Mouse (Mus musculus): ENCODE data around the gene Ece1. TPM values are rescaled to one million over a fixed set of nuclear protein-coding genes. Genes with fewer than 3 reads are reported as not detected.
A peak's percentile ranks its signal among the peaks of the same experiment; 100 is the strongest.

The Ece1 gene
- polyA plus RNA-seq (2016; fragmentation: Nextera tagmentation; extraction: Ambion mirVana), result 27.5 and 28.6 TPM in 2 replicates

GRCm38 (mm10) chr4:137862019-137862418 lies at the start of gene Ece1:
Ece1 (plus strand) TSS chr4:137862237.
- H3K36me3 ChIP-seq (replicated peaks), result no peaks in the 10 kb centered on the region
- H3K27ac ChIP-seq, result peak within 1 kb of the TSS; percentile 87
- peak; percentile 89 for DNase-seq (ENCODE audit: extremely low spot score, low spot score)
- peaks cover 58% of the 10 kb centered on the region for H3K4me1 ChIP-seq
- H3K9me3 ChIP-seq, result no peaks in the 10 kb centered on the region
- peak within 1 kb of the TSS; percentile 77 for H3K4me3 ChIP-seq
- under 1% methylated on average over 37 of the region's 37 CpGs for WGBS
- peaks cover 12% of the 10 kb centered on the region for H3K27me3 ChIP-seq (ENCODE audit: poor library complexity, severe bottlenecking)

- Histone ChIP-seq H3K27ac (no peak overlapping the region), H3K4me3 (no peak overlapping the region), H3K9me3 (no peaks in the 10 kb centered on the region), H3K36me3 (replicated peaks) (no peaks in the 10 kb centered on the region), H3K27me3 (ENCODE audit: poor library complexity, severe bottlenecking) (no peaks in the 10 kb centered on the region), H3K4me1 (peaks cover 7% of the 10 kb centered on the region)
- DNase-seq (ENCODE audit: extremely low spot score, low spot score), result no peak
- WGBS, result 67% methylated on average over 13 of the region's 13 CpGs
These were observed 48.9 kb upstream of the Ece1 start for GRCm38 (mm10) chr4:137812946-137813708.

- WGBS, result 83% methylated on average over 7 of the region's 7 CpGs
- Histone ChIP-seq H3K4me1 (peaks cover 7% of the 10 kb centered on the region), H3K4me3 (no peak overlapping the region), H3K27me3 (ENCODE audit: poor library complexity, severe bottlenecking) (no peaks in the 10 kb centered on the region), H3K27ac (no peak overlapping the region), H3K36me3 (replicated peaks) (no peaks in the 10 kb centered on the region), H3K9me3 (no peaks in the 10 kb centered on the region)
- DNase-seq (ENCODE audit: extremely low spot score, low spot score), result no peak
These were observed 47.9 kb upstream of the Ece1 start for GRCm38 (mm10) chr4:137814140-137814539.

GRCm38 (mm10) chr4:137815473-137815872 lies 46.6 kb upstream of the Ece1 start:
- Histone ChIP-seq H3K27me3 (ENCODE audit: poor library complexity, severe bottlenecking) (no peaks in the 10 kb centered on the region), H3K9me3 (no peaks in the 10 kb centered on the region), H3K4me3 (no peak overlapping the region), H3K27ac (no peak overlapping the region), H3K4me1 (peaks cover 7% of the 10 kb centered on the region), H3K36me3 (replicated peaks) (no peaks in the 10 kb centered on the region)
- no peak for DNase-seq (ENCODE audit: extremely low spot score, low spot score)
- WGBS, result 83% methylated on average over 3 of the region's 3 CpGs

- Histone ChIP-seq H3K27me3 (ENCODE audit: poor library complexity, severe bottlenecking) (no peaks in the 10 kb centered on the region), H3K9me3 (no peaks in the 10 kb centered on the region), H3K4me1 (peaks cover 7% of the 10 kb centered on the region), H3K4me3 (no peak overlapping the region), H3K27ac (no peak overlapping the region), H3K36me3 (replicated peaks) (no peaks in the 10 kb centered on the region)
- no peak for DNase-seq (ENCODE audit: extremely low spot score, low spot score)
- 82% methylated on average over 7 of the region's 7 CpGs for WGBS
These were observed 45.8 kb upstream of the Ece1 start for GRCm38 (mm10) chr4:137816216-137816615.

GRCm38 (mm10) chr4:137818341-137818740 lies 43.7 kb upstream of the Ece1 start:
- Histone ChIP-seq H3K36me3 (replicated peaks) (no peaks in the 10 kb centered on the region), H3K4me3 (no peak overlapping the region), H3K4me1 (peaks cover 7% of the 10 kb centered on the region), H3K27me3 (ENCODE audit: poor library complexity, severe bottlenecking) (no peaks in the 10 kb centered on the region), H3K27ac (no peak overlapping the region), H3K9me3 (no peaks in the 10 kb centered on the region)
- WGBS, result 92% methylated on average over 3 of the region's 3 CpGs
- DNase-seq (ENCODE audit: extremely low spot score, low spot score), result no peak

- no peak for DNase-seq (ENCODE audit: extremely low spot score, low spot score)
- WGBS, result 94% methylated on average over 2 of the region's 2 CpGs
- no peaks in the 10 kb centered on the region for H3K27me3 ChIP-seq (ENCODE audit: poor library complexity, severe bottlenecking)
These were observed 42.5 kb upstream of the Ece1 start for GRCm38 (mm10) chr4:137819487-137819886.

GRCm38 (mm10) chr4:137820721-137821120 lies 41.3 kb upstream of the Ece1 start:
- H3K27ac ChIP-seq, result no peak overlapping the region
- no peaks in the 10 kb centered on the region for H3K27me3 ChIP-seq (ENCODE audit: poor library complexity, severe bottlenecking)
- H3K36me3 ChIP-seq (replicated peaks), result no peaks in the 10 kb centered on the region
- no peak for DNase-seq (ENCODE audit: extremely low spot score, low spot score)
- H3K9me3 ChIP-seq, result no peaks in the 10 kb centered on the region
- H3K4me1 ChIP-seq, result no peaks in the 10 kb centered on the region
- no peak overlapping the region for H3K4me3 ChIP-seq
- WGBS, result 66% methylated on average over 3 of the region's 3 CpGs

More at GRCm38 (mm10) chr4:137819487-137819886, 42.5 kb upstream of the Ece1 start:
- Histone ChIP-seq H3K4me3 (no peak overlapping the region), H3K9me3 (no peaks in the 10 kb centered on the region), H3K36me3 (replicated peaks) (no peaks in the 10 kb centered on the region), H3K27ac (no peak overlapping the region), H3K4me1 (no peaks in the 10 kb centered on the region)

- Histone ChIP-seq H3K36me3 (replicated peaks) (no peaks in the 10 kb centered on the region), H3K4me1 (no peaks in the 10 kb centered on the region), H3K9me3 (no peaks in the 10 kb centered on the region), H3K27me3 (ENCODE audit: poor library complexity, severe bottlenecking) (no peaks in the 10 kb centered on the region), H3K4me3 (no peak overlapping the region), H3K27ac (no peak overlapping the region)
- 93% methylated on average over 5 of the region's 5 CpGs for WGBS
- no peak for DNase-seq (ENCODE audit: extremely low spot score, low spot score)
These were observed 39.5 kb upstream of the Ece1 start for GRCm38 (mm10) chr4:137822537-137822936.

- WGBS, result 84% methylated on average over 3 of the region's 3 CpGs
These were observed 38.5 kb upstream of the Ece1 start for GRCm38 (mm10) chr4:137823542-137823941.

GRCm38 (mm10) chr4:137824881-137825280 lies 37.2 kb upstream of the Ece1 start:
- no peaks in the 10 kb centered on the region for H3K36me3 ChIP-seq (replicated peaks)
- H3K27ac ChIP-seq, result no peak overlapping the region
- WGBS, result 89% methylated on average over 2 of the region's 2 CpGs
- H3K9me3 ChIP-seq, result no peaks in the 10 kb centered on the region
- H3K4me3 ChIP-seq, result no peak overlapping the region
- peaks cover 15% of the 10 kb centered on the region for H3K27me3 ChIP-seq (ENCODE audit: poor library complexity, severe bottlenecking)
- H3K4me1 ChIP-seq, result peaks cover 5% of the 10 kb centered on the region; the same call in 1 of the 2 replicates
- no peak for DNase-seq (ENCODE audit: extremely low spot score, low spot score)

More at GRCm38 (mm10) chr4:137823542-137823941, 38.5 kb upstream of the Ece1 start:
- DNase-seq (ENCODE audit: extremely low spot score, low spot score), result no peak
- Histone ChIP-seq H3K4me1 (no peaks in the 10 kb centered on the region), H3K36me3 (replicated peaks) (no peaks in the 10 kb centered on the region), H3K9me3 (no peaks in the 10 kb centered on the region), H3K27me3 (ENCODE audit: poor library complexity, severe bottlenecking) (0 out of 2 replicates have a peak, but pooled peaks cover 3% of the 10 kb centered on the region), H3K4me3 (no peak overlapping the region), H3K27ac (no peak overlapping the region)

GRCm38 (mm10) chr4:137830380-137830779 lies 31.7 kb upstream of the Ece1 start:
- H3K9me3 ChIP-seq, result no peaks in the 10 kb centered on the region
- DNase-seq (ENCODE audit: extremely low spot score, low spot score), result no peak
- peaks cover 38% of the 10 kb centered on the region for H3K27me3 ChIP-seq (ENCODE audit: poor library complexity, severe bottlenecking)
- H3K27ac ChIP-seq, result no peak overlapping the region
- peaks cover 22% of the 10 kb centered on the region for H3K4me1 ChIP-seq
- no peak overlapping the region for H3K4me3 ChIP-seq
- no peaks in the 10 kb centered on the region for H3K36me3 ChIP-seq (replicated peaks)
- 18% methylated on average over 6 of the region's 6 CpGs for WGBS

- WGBS, result 84% methylated on average over 11 of the region's 11 CpGs
- Histone ChIP-seq H3K4me3 (no peak overlapping the region), H3K4me1 (peaks cover 29% of the 10 kb centered on the region), H3K9me3 (no peaks in the 10 kb centered on the region), H3K27ac (no peak overlapping the region), H3K36me3 (replicated peaks) (no peaks in the 10 kb centered on the region), H3K27me3 (ENCODE audit: poor library complexity, severe bottlenecking) (peaks cover 40% of the 10 kb centered on the region)
- DNase-seq (ENCODE audit: extremely low spot score, low spot score), result no peak
These were observed 30.4 kb upstream of the Ece1 start for GRCm38 (mm10) chr4:137831598-137831997.

Measured in forebrain, embryonic 10.5 days (tissue).